Mouse (Mus musculus) liver (tissue): Measurements from ENCODE around the gene Med13l.

Experiments used
- DNase-seq: peaks from one replicate; pipeline ENCODE4 v3.0.0-alpha.2; 2020; ENCODE audit warnings: mixed read lengths

Gene Med13l

DNA sequence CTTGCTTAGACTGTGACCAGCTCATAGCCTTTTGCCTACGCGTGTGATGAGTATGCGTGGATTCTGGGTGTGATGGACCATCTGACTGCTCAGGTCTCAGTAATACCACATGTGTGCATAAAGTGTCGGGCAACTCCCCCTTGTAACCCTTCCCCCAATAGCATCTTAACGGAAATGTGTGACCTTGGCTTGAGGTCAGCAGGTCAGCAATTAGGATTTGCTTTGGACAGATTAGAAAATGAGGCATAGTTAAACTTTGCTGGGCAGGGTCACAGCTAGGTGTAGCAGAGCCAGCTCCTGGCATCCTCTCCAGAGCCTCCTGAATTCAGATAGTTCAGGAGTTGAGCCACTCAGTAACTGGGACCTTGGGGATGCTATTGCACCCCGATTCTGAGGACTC lies 1.6 kb upstream of the Med13l start:
- no peak for DNase-seq

DNA sequence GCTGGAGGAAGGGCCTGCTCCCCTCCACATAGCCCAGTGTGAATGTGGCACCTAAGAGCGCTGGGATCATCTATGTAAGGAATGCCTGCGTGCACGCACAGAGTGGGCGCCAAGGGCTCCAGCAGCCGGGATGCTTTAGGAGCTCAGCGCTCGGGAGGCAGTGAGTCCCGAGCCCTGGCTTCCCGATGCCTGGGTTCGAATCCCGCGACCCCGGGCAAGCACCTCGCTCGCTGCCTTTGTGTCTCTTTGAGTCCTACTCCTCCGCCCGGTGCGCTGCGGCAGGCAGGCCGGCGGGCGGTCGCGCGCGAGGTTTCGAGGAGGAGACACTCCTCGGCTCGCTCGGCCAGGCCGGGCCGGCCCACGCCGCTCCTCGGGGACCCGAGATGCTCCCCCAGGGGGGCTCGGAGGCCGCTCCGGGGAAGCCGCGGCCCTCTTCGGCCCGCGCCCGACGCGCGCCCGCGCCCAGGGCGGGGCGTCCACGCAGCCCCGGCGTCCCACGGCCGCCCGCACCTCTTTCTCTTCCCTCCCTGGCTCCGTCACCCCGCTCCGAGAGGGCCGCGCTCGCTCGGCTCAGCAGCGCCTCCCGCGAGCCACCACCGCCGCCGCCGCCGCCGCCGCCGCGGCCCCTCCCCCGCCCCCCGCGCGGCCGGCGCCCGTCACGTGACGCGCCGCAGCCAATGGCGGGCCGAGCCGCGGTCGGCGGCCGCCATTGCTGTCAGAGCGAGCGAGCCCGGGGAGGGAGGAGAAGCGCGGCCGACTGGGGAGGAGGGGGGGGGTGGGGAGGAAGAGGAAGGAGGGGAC lies 695 bp upstream of the Med13l start:
- DNase-seq = peak; percentile 91

DNA sequence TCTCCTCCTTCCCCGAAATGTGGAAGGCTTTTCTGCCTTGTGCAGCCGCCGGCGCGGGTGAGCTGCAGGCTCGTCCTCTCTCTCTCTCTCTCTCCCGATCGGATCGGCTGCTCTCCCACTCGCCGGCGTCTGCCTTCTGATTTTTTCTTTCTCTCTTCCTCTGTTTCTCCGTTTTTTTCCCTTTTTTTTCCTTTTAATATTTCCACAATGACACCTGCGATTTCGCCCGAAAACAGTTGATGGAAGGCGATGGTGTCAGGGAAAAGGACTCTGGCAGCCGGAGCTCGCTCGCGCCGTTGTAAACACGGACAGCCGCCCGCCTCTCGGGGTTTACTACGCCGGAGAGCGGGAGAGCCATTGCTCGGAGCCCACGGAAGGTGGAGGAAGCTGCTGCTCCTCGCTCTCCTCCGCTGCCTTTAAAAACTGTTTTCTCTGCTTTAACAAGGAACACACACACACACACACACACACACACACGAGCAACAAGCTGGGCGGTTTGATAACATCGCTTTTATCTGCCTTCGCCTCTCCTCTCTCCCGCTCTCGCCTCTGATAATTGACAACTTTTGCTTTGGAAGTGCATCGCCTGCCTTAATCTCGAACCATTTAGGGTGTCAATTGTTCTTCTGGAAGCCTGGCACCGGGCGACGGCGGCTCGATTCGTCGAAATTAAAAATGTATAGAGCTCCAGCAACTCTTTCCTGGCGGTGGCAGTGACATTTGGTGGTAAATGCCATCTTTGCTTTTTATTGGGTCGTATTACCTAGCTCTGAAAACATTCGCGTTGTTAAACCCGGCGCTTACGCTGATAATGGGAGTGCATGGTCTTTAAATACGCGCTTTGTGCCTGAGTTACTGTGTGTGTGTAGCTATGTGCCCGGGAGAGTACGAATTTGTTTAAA lies 858 bp downstream of the Med13l start:
- DNase-seq = peak; percentile 67

DNA sequence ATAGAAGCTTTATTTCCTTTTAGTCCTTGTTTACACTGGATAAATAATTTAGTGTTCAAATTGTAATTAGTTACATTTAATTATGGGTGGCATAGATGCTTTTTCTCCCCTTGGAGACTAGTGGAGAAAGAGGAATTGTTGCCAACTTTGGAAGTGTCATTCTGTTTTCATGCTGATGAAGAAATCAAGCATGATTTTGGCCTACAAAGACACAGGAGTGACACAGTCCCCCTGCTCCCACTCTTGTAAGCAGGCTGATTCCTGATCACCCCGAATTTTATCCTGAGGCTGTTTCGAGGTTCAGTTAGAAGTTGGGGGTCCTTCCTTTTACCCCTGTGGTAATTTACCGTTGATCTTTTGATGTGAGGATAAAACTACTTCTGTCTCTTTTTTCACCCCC lies 1.7 kb downstream of the Med13l start:
- DNase-seq = no peak

DNA sequence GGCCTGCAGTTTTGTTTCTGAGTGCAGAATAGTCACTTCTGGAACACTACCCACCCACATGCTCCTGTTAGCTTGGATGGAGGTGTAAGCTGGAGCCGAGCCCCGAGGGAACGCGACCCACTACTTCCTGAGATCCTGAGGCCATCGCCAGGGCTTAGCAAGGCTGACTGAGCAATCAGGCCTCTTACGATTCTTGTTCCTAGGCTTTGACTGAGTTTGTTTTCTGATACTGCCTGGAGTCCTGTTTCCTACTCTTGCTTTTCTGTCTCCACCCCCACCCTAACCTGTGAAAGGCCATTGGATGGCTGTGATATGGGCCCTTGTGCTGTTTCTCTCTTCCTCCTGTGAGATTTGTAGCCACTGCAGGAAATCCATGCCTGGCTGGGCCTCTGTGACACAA lies 3.1 kb downstream of the Med13l start:
- DNase-seq = no peak

DNA sequence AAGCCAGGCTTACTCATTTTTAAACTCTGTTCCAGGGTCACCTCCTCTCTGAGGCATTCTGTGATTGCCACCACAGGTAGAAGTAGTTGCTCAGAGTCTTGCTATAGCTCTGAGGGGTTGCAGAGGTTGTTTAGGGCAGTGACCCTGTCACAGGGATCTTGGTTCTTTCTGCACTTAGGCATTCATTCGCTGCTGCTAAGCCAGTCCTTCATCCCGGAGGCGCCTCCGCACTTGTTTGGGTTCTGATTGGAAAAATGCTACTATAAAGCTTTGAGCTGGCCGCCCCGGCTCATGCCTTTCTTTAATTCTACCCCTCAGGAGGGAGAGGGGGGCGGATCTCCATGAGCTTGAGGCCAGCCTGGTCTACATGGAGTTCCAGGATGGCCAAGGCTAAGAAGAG lies 6.9 kb downstream of the Med13l start:
- no peak for DNase-seq

DNA sequence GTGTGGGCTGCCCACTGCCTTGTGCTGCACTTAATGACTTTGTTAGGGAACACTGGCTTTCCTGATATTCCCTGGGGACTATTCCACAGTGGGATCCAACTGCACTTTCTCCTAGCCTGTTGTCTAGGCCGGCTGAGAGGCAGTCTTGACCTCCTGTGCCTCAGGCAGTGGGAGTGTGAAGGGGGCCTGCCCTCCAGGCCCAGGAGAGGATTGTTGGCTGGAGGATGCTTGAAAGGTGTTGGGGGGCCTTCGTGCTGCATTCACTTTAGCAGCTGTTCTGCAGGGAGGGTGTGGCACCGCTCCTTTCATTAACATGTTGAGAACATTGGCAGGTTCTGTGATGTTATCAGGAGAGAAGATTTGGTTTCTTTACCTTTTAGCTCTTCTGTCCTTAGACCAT lies 8.5 kb downstream of the Med13l start:
- no peak for DNase-seq

DNA sequence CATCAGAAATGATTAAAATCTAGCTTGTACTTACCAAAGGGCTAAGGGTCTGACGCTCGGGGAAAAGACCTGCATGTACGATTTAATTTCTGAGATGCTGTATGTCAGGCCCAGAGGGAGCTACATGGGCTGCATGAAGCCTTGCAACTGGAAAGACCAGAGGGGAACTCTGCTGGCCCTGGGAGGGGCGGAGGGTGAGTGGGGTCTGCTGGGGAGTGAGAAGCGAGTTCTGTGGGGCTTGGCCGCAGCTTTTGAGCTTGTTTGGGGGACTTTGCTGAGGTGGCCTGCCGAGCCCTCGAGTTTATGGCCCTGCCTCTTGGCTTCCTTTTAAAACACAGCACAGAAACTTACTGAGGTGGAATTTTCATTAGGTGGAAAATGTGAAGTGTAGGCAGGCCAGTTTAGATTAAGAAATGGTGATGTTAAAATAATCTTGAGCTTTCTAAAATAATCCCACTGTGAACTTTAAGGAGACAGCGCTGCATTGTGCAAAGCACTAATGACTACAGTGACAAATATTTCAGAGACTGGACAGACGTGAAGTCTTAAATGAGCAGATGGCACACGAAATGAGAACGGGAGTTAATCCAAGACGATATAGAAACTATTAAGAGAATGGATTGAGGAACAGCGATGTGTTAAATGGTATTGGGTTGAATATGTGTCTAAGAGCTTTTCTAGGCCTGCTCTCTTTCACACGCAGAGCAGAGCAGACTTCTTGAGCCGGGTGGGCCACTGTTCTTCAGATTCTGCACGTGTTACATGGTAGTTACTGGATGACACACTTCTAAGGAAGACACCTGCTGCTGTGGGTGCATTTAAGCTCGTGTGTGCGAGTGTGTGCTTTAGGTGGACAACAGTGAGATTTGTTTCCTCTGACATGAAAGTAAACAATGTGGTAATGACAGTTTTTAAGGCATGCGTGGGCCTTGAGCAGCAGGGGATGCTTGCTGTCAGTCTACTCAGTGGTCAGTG lies 9.4 kb downstream of the Med13l start:
- DNase-seq = no peak

DNA sequence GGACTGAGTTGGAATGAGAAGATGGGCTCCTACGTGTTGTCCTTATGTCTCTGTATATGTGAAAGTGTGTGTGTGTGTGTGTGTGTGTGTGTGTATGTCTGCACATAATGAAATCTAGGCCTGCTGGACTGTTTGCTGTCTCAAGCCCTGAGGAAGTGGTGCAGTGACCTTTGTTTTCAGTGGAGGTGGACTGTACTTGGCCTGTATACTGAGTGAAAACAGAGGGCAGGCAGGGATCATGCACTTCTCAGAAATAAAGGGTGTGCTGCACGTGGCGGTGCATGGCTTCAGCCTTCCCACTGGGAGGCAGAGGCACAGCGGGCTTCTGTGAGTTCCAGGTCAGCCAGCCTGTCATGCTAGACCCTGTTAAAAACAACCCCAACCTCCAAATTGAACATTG lies 11.0 kb downstream of the Med13l start:
- DNase-seq = no peak

DNA sequence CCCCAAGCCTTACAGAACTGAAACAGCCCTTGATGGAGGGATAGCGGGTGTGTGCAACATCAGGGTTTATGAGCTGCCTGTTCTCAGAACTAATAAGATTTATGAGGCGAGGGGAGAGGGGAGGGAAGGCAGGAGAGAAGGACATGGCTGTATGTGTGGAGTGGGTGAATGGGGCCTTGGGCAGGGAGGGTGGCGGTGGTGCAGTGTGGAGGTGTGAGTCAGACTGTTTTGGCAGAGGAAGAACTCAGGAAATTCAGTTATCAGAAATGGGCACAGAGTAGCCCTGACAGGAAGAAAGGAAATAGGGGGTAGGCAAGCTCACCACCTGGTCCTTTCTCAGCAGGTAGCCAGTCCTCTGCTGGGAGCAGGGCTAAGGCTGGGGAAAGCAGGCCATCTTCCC lies 13.8 kb downstream of the Med13l start:
- no peak for DNase-seq

DNA sequence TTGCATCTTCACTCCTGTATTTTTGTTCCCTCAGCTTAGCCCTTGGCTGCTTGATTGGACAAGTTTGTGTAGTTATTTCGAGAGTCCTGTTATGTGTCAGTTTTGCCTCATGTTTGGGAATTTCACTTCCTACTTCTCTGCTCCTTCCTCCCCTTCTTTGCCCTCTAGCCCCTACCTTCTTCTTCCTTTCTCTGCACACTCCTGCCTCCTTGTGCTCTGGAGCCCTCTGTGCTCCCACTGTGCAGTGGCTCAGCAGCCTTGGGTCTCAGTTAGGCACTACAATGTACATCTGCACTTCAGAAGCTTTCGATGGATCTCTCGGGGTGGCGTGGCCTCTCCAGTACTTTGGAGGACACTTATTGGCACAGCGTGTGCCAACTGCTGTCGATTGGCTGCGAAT lies 14.5 kb downstream of the Med13l start:
- DNase-seq = no peak

DNA sequence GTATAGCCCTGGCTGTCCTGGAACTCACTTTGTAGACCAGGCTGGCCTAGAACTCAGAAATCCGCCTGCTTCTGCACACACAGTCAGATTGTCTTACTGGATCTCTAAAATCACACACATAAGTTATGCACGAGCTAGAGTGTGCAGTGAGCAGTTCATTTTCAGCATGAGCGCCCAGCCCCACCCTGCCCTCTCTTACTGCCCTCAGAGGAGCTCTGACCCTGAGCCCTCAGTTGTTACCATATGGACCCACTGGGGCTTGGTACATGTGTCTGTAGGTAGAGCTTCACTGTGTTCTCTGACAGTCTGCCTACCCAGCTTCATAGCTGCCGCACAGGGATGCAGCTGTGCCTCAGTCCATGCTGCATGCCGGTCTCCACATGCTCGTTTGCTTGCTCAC lies 15.4 kb downstream of the Med13l start:
- no peak for DNase-seq

DNA sequence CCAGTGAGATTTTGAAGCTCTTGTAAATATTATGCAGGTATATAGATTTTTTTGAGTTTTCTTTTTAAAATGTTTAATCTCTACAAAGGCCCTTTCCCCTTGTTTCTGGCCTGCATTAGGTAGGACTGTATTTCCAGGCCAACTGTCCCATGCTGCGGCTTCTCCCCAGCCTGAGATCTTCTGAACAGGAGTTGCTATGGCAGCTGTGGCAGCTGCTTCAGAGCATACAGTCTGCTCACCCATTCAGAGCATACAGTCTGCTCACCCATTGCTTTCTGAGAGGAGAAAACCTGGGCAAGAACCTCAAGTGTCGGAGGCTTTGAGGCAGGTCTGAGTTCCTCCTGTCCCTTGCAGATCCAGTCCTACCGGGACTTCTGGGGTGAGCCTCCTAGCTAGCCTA lies 16.3 kb downstream of the Med13l start:
- no peak for DNase-seq

DNA sequence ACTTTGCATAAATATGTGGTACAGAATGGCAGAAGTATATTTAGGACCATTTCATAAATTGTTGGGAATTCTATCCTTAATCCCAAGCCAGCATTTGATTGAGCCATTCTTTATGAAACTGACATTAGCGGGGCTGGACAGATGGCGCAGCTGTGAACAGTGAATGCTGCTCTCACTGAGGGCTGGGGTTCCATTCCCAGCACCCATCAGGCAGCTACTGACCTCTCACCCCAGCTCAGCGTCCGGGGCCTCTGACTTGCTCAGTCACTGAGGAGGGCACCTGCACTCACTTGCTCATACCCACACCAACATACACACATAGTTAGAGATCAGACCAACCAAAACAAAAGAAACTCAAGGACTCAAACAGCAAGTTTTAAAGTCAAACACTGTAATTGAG lies 24.9 kb downstream of the Med13l start:
- no peak for DNase-seq

DNA sequence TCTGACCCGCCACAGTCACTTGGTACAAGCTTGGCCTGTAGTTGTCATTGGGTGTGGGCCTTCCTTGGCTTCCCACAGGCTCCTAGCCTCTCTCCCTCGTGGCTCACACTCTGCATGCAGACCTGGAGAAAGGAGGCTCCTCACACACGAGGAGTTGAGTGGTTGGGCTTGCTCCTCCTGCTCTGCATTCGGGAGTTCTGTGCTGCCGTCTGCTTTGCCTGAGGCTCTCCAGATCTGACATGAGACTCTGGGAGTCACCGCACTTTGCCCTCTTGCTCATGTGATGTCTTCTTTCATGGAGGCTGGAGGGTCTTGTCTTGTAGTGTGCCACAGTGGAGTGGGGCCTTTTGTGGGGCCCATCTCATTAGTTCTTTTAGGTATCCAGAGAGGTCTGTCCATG lies 26.1 kb downstream of the Med13l start:
- DNase-seq = no peak

DNA sequence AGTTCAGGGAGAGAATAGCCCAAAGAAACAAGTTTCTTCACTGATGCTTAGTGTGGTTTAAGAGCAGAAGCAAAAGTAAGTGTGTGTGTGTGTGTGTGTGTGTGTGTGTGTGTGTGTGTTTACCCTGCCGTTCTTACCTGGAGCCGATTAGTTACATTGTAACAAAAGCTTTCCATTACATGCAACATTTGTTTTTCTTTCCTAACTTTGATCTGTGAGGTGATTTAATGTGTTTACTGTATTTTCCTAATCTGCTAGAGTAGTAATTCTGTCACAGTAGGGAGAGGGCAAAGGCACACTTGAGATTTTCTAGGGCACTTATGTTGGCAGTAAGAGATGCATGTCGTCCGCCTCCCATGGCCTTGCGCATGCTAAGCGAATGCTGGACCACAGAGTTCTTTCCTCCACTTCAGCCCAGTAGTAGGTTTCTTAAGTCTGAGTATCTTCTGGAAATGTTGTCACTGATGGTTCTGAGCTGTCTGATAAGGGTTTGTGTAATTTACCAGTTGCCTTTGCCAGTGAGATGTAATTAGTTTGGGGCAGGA lies 28.0 kb downstream of the Med13l start:
- DNase-seq = no peak

DNA sequence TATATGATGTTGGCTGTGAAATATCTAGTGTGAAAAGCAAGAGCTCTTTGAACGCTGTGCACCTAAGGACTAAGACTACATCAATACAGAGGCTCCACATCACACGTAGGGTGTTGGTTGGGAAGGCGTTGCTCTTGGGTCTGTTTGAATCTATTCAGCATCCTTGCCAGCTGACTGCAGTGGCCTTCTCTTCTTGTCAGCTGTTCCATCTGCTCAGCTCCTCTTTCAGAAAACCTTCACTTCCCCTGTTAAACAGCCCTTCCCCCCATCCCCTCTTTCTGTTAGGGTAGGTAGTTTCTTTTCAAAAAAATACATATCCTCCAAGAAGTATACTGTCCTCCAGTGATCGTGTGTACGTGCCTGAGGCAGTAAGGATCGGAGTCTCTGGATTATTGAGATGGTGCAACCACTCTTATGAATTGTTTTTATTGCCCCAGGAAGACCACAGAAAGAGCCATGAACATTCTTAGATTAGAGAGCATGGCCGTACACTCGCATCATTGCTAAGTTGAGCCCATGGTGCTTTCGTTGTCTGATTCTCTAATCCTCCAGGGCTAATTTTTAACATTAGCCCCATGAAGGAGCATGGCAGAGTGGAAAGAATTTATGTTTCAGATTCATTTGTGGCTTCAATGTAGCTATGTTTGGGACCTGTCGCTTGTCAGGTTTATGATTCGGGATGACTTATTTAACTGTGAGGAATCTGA lies 28.9 kb downstream of the Med13l start:
- no peak for DNase-seq

DNA sequence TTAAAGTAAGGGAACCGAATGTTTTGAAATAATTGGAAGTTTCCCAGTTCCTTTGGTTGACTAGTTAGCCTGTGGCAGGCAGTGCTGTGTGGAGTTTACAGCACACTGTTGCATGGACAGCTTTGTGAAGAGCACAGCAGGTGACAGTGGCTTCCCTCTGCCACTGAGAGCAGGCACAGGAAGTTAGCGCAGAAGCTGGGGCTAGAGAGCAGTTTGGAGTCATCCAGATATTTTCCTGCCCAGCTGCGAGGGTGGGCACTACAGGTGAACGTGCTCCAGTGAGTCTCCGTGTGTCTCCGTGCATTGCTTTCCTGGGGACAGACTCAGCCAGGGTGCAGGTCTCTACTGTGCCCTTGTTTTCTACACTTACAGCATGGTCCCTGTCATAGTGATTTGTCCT lies 30.4 kb downstream of the Med13l start:
- DNase-seq = no peak

DNA sequence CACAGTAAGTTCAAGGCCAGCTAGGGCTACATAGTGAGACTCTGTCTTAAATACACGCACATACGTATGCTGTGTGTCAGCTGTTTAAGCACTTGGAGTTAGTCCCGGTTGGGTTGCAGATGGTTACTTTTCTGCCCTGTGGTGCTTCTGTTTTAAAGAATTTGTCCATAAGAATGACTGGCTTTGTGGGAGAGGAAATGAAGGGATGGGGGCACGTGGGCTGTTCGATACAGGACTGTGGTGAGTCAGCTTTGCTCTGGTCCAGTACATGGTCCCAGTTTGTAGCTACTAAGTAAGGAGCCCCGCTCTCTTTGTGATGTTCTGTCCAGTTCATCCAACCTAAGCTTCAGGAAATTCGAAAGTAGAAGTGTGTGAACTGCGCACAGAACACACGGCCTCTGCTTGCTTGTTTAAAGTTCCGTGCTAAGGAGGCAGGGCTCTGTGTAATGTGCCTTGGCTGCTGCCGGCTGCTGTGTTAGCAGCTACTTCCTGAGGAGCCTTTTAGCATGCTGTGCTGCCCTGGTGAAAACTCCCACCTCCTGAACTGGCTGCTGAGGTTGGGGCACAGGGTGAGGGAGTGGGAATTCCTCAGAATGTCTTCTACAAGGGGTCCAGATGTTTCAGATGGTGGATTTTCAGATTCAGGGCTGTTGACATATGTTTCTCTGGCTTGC lies 31.5 kb downstream of the Med13l start:
- no peak for DNase-seq

DNA sequence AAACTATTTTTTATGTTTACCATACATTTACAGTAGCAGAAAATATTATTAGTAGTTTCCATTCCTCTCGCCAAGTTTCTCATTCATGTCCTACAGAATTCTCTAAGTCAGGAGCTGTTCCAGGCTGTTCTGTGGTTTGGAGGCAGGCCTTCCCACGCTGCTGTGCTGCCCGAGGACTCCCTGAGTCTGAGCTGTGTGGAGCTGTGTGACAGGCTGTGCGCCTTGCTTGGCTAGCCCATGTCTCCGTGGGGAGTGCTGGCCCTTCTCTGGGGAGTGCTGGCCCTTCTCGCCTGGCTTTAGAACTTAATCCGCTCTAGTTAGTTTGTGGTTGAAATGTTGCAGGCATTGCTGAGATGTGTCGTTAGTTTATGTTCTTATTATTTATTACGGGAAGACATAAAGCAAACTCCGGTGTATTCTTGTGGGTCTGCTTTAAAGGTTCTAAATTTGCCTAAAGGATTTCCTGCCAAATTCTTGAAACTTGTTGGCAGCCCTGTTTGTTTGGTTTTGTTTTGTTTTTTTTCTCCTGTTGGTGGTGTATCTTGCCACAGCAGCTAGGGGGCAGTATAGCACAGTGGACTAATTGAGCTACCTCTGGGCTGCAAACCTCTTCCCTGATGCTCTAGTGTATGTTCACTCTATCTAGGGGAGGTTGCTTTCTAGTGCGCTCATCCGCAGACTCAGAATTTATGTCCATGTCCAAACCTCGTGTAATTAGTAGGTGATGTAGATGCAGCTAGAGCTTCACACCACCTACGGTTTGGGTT lies 34.2 kb downstream of the Med13l start:
- peak; percentile 54 for DNase-seq

DNA sequence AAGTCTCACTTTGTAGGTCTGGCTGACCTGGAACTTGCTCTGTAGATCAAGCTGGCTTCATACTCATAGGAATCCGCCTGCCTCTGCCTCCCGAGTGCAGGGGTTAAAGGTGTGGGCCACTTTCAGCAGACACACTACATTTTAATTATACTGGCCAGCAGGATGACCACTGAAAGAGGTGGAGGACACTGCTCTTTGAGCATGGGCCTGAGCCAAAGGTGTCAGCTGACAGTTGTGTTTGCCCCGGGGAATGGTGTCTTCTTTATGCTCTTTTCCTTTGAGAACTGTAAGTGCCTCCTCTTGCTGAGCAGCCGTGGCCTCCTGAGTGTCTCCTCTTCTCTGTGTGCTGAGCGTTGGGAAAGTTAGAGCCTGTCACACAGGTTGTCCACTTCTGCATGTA lies 35.4 kb downstream of the Med13l start:
- no peak for DNase-seq
